Mouse (Mus musculus): Measurements from ENCODE around the gene Tspan9. TPM values are rescaled to one million over a fixed set of nuclear protein-coding genes. Genes with fewer than 3 reads are reported as not detected.

Gene Tspan9
- polyA plus RNA-seq, 1 experiment from 2014 or later = 34.5 TPM

- H3K4me2 ChIP-seq = no peak overlapping the region
- 33% methylated on average over 6 of the region's 6 CpGs for WGBS
- peaks cover 18% of the 10 kb centered on the region for H3K4me1 ChIP-seq
- no peak overlapping the region for H3K4me3 ChIP-seq (replicated peaks)
- no peak overlapping the region for H3K9ac ChIP-seq
- ATAC-seq (ENCODE audit: low FRiP score) = no peak
- H3K9me3 ChIP-seq = no peaks in the 10 kb centered on the region
- H3K27ac ChIP-seq = no peak overlapping the region
- H3K36me3 ChIP-seq (replicated peaks) = 0 out of 2 replicates have a peak, but pooled peaks cover 2% of the 10 kb centered on the region
- no peaks in the 10 kb centered on the region for H3K27me3 ChIP-seq
Observed at GRCm38 (mm10) chr6:127973553-127973952, 169.8 kb downstream of the Tspan9 start.

GRCm38 (mm10) chr6:127971931-127972330, 171.5 kb downstream of the Tspan9 start:
- Histone ChIP-seq H3K27me3 (no peaks in the 10 kb centered on the region), H3K36me3 (replicated peaks) (0 out of 2 replicates have a peak, but pooled peaks cover 2% of the 10 kb centered on the region), H3K4me1 (peaks cover 19% of the 10 kb centered on the region), H3K9ac (no peak overlapping the region), H3K27ac (no peak overlapping the region), H3K4me3 (replicated peaks) (no peak overlapping the region), H3K9me3 (no peaks in the 10 kb centered on the region), H3K4me2 (no peak overlapping the region)
- WGBS = 80% methylated on average over 5 of the region's 5 CpGs
- no peak for ATAC-seq (ENCODE audit: low FRiP score)

- H3K4me2 ChIP-seq = no peak overlapping the region
- H3K9me3 ChIP-seq = no peaks in the 10 kb centered on the region
- no peaks in the 10 kb centered on the region for H3K27me3 ChIP-seq
- H3K4me1 ChIP-seq = peaks cover 22% of the 10 kb centered on the region
- no peak overlapping the region for H3K9ac ChIP-seq
- WGBS = 63% methylated on average over 5 of the region's 5 CpGs
- no peak for ATAC-seq (ENCODE audit: low FRiP score)
- no peak overlapping the region for H3K4me3 ChIP-seq (replicated peaks)
- 0 out of 2 replicates have a peak, but pooled peaks cover 2% of the 10 kb centered on the region for H3K36me3 ChIP-seq (replicated peaks)
- no peak overlapping the region for H3K27ac ChIP-seq
Observed at GRCm38 (mm10) chr6:127970848-127971247, 172.5 kb downstream of the Tspan9 start.

- no peak overlapping the region for H3K27ac ChIP-seq
- H3K9ac ChIP-seq = no peak overlapping the region
- no peaks in the 10 kb centered on the region for H3K27me3 ChIP-seq
- 8% methylated on average over 7 of the region's 7 CpGs for WGBS
- H3K36me3 ChIP-seq (replicated peaks) = 0 out of 2 replicates have a peak, but pooled peaks cover 2% of the 10 kb centered on the region
- H3K4me1 ChIP-seq = peaks cover 28% of the 10 kb centered on the region
- no peak overlapping the region for H3K4me2 ChIP-seq
- ATAC-seq (ENCODE audit: low FRiP score) = peak; percentile 59; the same call in 1 of the 2 replicates
- H3K4me3 ChIP-seq (replicated peaks) = no peak overlapping the region
- H3K9me3 ChIP-seq = no peaks in the 10 kb centered on the region
Observed at GRCm38 (mm10) chr6:127970120-127970519, 173.3 kb downstream of the Tspan9 start.

GRCm38 (mm10) chr6:127969709-127970108, 173.7 kb downstream of the Tspan9 start:
- Histone ChIP-seq H3K4me2 (no peak overlapping the region), H3K27ac (no peak overlapping the region), H3K4me3 (replicated peaks) (no peak overlapping the region), H3K27me3 (no peaks in the 10 kb centered on the region), H3K36me3 (replicated peaks) (0 out of 2 replicates have a peak, but pooled peaks cover 2% of the 10 kb centered on the region), H3K9me3 (no peaks in the 10 kb centered on the region), H3K9ac (no peak overlapping the region), H3K4me1 (peaks cover 27% of the 10 kb centered on the region)
- 73% methylated on average over 7 of the region's 7 CpGs for WGBS
- ATAC-seq (ENCODE audit: low FRiP score) = no peak

GRCm38 (mm10) chr6:127965497-127965896, 177.9 kb downstream of the Tspan9 start:
- Histone ChIP-seq H3K27me3 (no peaks in the 10 kb centered on the region), H3K4me1 (0 out of 2 replicates have a peak, but pooled peaks cover 10% of the 10 kb centered on the region), H3K9me3 (no peaks in the 10 kb centered on the region), H3K4me3 (replicated peaks) (no peak overlapping the region), H3K4me2 (no peak overlapping the region), H3K9ac (no peak overlapping the region), H3K36me3 (replicated peaks) (no peaks in the 10 kb centered on the region), H3K27ac (no peak overlapping the region)
- ATAC-seq (ENCODE audit: low FRiP score) = peak; percentile 55
- 42% methylated on average over 8 of the region's 8 CpGs for WGBS

- Histone ChIP-seq H3K9me3 (no peaks in the 10 kb centered on the region), H3K36me3 (replicated peaks) (no peaks in the 10 kb centered on the region), H3K4me1 (no peaks in the 10 kb centered on the region), H3K4me3 (replicated peaks) (no peak overlapping the region), H3K27ac (no peak overlapping the region), H3K9ac (no peak overlapping the region), H3K27me3 (no peaks in the 10 kb centered on the region), H3K4me2 (no peak overlapping the region)
- no peak for ATAC-seq (ENCODE audit: low FRiP score)
- WGBS = 97% methylated on average over 1 of the region's 1 CpGs
Observed at GRCm38 (mm10) chr6:127960203-127960602, 183.2 kb downstream of the Tspan9 start.

- 88% methylated on average over 5 of the region's 5 CpGs for WGBS
- no peaks in the 10 kb centered on the region for H3K36me3 ChIP-seq (replicated peaks)
- no peak overlapping the region for H3K4me2 ChIP-seq
- H3K4me1 ChIP-seq = no peaks in the 10 kb centered on the region
- H3K27me3 ChIP-seq = no peaks in the 10 kb centered on the region
- no peak overlapping the region for H3K9ac ChIP-seq
- H3K27ac ChIP-seq = no peak overlapping the region
- ATAC-seq (ENCODE audit: low FRiP score) = no peak
- no peak overlapping the region for H3K4me3 ChIP-seq (replicated peaks)
- no peaks in the 10 kb centered on the region for H3K9me3 ChIP-seq
Observed at GRCm38 (mm10) chr6:127956172-127956571, 187.2 kb downstream of the Tspan9 start.

- Histone ChIP-seq H3K4me2 (no peak overlapping the region), H3K27me3 (no peaks in the 10 kb centered on the region), H3K4me1 (no peaks in the 10 kb centered on the region), H3K36me3 (replicated peaks) (no peaks in the 10 kb centered on the region; the same call in 1 of the 2 replicates), H3K27ac (no peak overlapping the region), H3K9me3 (no peaks in the 10 kb centered on the region), H3K9ac (no peak overlapping the region), H3K4me3 (replicated peaks) (no peak overlapping the region)
- 76% methylated on average over 4 of the region's 4 CpGs for WGBS
- ATAC-seq (ENCODE audit: low FRiP score) = no peak
Observed at GRCm38 (mm10) chr6:127953071-127953470, 190.3 kb downstream of the Tspan9 start.

- no peak overlapping the region for H3K27ac ChIP-seq
- H3K9ac ChIP-seq = no peak overlapping the region
- no peak overlapping the region for H3K4me2 ChIP-seq
- no peaks in the 10 kb centered on the region; the same call in 1 of the 2 replicates for H3K36me3 ChIP-seq (replicated peaks)
- no peak overlapping the region for H3K4me3 ChIP-seq (replicated peaks)
- no peaks in the 10 kb centered on the region for H3K9me3 ChIP-seq
- H3K27me3 ChIP-seq = no peaks in the 10 kb centered on the region
- 89% methylated on average over 7 of the region's 7 CpGs for WGBS
- ATAC-seq (ENCODE audit: low FRiP score) = no peak
- no peaks in the 10 kb centered on the region for H3K4me1 ChIP-seq
Observed at GRCm38 (mm10) chr6:127949885-127950284, 193.5 kb downstream of the Tspan9 start.

GRCm38 (mm10) chr6:127948656-127949055, 194.7 kb downstream of the Tspan9 start:
- H3K9ac ChIP-seq = no peak overlapping the region
- no peaks in the 10 kb centered on the region for H3K27me3 ChIP-seq
- no peaks in the 10 kb centered on the region for H3K9me3 ChIP-seq
- no peak overlapping the region for H3K4me3 ChIP-seq (replicated peaks)
- ATAC-seq (ENCODE audit: low FRiP score) = no peak
- no peak overlapping the region for H3K4me2 ChIP-seq
- WGBS = 80% methylated on average over 9 of the region's 9 CpGs
- no peak overlapping the region for H3K27ac ChIP-seq
- no peaks in the 10 kb centered on the region for H3K4me1 ChIP-seq
- H3K36me3 ChIP-seq (replicated peaks) = no peaks in the 10 kb centered on the region; the same call in 1 of the 2 replicates

GRCm38 (mm10) chr6:127945725-127946124, 197.7 kb downstream of the Tspan9 start:
- Histone ChIP-seq H3K27ac (no peak overlapping the region), H3K27me3 (no peaks in the 10 kb centered on the region), H3K4me2 (no peak overlapping the region), H3K36me3 (replicated peaks) (no peaks in the 10 kb centered on the region; the same call in 1 of the 2 replicates), H3K4me3 (replicated peaks) (no peak overlapping the region), H3K4me1 (no peaks in the 10 kb centered on the region), H3K9me3 (no peaks in the 10 kb centered on the region), H3K9ac (no peak overlapping the region)
- peak; percentile 82 for ATAC-seq (ENCODE audit: low FRiP score)
- 57% methylated on average over 9 of the region's 9 CpGs for WGBS

GRCm38 (mm10) chr6:127942421-127942820, 201.0 kb downstream of the Tspan9 start:
- no peak overlapping the region for H3K4me3 ChIP-seq (replicated peaks)
- H3K27me3 ChIP-seq = no peaks in the 10 kb centered on the region
- H3K4me2 ChIP-seq = no peak overlapping the region
- H3K4me1 ChIP-seq = no peaks in the 10 kb centered on the region
- ATAC-seq (ENCODE audit: low FRiP score) = no peak
- H3K27ac ChIP-seq = no peak overlapping the region
- 91% methylated on average over 8 of the region's 8 CpGs for WGBS
- H3K36me3 ChIP-seq (replicated peaks) = no peaks in the 10 kb centered on the region
- no peak overlapping the region for H3K9ac ChIP-seq
- H3K9me3 ChIP-seq = no peaks in the 10 kb centered on the region

All from forebrain, embryonic 12.5 days (tissue).